Mouse (Mus musculus) hindbrain, postnatal 0 days (tissue): ENCODE data around the gene Hoxa3. TPM values are rescaled to one million over a fixed set of nuclear protein-coding genes. Genes with fewer than 3 reads are reported as not detected.
A peak's percentile ranks its signal among the peaks of the same experiment; 100 is the strongest.

Experiments used
- ATAC-seq: fragments of 200-750 bp; cut with Nextera tagmentation; 2 replicates; pipeline ENCODE4 v1.8.0; 2017; ENCODE audit warnings: mild to moderate bottlenecking, moderate TSS enrichment, moderate library complexity
- DNase-seq: peaks from one replicate; pipeline ENCODE4 v3.0.0-alpha.2; 2015; ENCODE audit warnings: low spot score
- H3K27ac ChIP-seq: fragments of 300-500 bp; sonication (generic); 2 replicates; pipeline ENCODE4 v1.5.1; 2014; ENCODE audit warnings: mild to moderate bottlenecking
- H3K27me3 ChIP-seq: fragments of 300-500 bp; sonication (generic); 2 replicates; pipeline ENCODE4 v1.6.1; 2014; ENCODE audit warnings: low read length, mixed read lengths; ENCODE audit not compliant: insufficient read depth
- H3K36me3 ChIP-seq: fragments of 300-500 bp; sonication (generic); 2 replicates; pipeline ENCODE4 v1.6.1; 2014; ENCODE audit warnings: low read length, mixed read lengths; ENCODE audit not compliant: insufficient read depth
- H3K4me1 ChIP-seq: fragments of 300-500 bp; sonication (generic); 2 replicates; pipeline ENCODE4 v1.6.1; 2014; ENCODE audit warnings: antibody characterized with exemption, low read length, mixed read lengths; ENCODE audit not compliant: insufficient read depth
- H3K4me2 ChIP-seq: fragments of 300-500 bp; sonication (generic); 2 replicates; pipeline ENCODE4 v1.6.1; 2014; ENCODE audit warnings: low read depth, mild to moderate bottlenecking, low read length, moderate library complexity, mixed read lengths
- H3K4me3 ChIP-seq: fragments of 300-500 bp; sonication (generic); 2 replicates; pipeline ENCODE4 v1.5.1; 2014; ENCODE audit warnings: low read length
- H3K9ac ChIP-seq: fragments of 300-500 bp; sonication (generic); replicated peaks from 2 replicates; pipeline ENCODE4 v1.6.1; 2014; ENCODE audit warnings: mild to moderate bottlenecking, low read length, moderate library complexity, mixed read lengths
- H3K9me3 ChIP-seq: fragments of 300-500 bp; sonication (generic); 2 replicates; pipeline ENCODE4 v1.6.1; 2016; ENCODE audit warnings: low read length, mixed read lengths
- CTCF ChIP-seq: IDR thresholded peaks from 2 replicates; pipeline ENCODE4 v1.5.1; 2016; ENCODE audit warnings: antibody characterized with exemption, control low read depth, low read depth
- WGBS: fragments of 180-500 bp; shearing (Covaris S2); extraction: QIAGEN DNeasy Blood & Tissue Kit; methylation state at CpG from one replicate; pipeline ENCODE4 v1.1.7; 2014; 5-methylcytosine and 5-hydroxymethylcytosine counted together
- polyA plus RNA-seq: library from polyadenylated mRNA; unstranded; fragments of >200 nt; fragmentation: Nextera tagmentation; extraction: Ambion mirVana; gene quantifications from 2 replicates; pipeline ENCODE4 v1.2.1, GENCODE M21; 2015
- total RNA-seq: library from RNA; depleted of rRNA; stranded (reverse); fragments of >200 nt; gene quantifications from 2 replicates; pipeline ENCODE4 v1.2.3, GENCODE M21; 2014

The Hoxa3 gene
- total and polyA plus RNA-seq, 2 experiments from 2014 or later: 7.9 to 9.8 TPM

DNA sequence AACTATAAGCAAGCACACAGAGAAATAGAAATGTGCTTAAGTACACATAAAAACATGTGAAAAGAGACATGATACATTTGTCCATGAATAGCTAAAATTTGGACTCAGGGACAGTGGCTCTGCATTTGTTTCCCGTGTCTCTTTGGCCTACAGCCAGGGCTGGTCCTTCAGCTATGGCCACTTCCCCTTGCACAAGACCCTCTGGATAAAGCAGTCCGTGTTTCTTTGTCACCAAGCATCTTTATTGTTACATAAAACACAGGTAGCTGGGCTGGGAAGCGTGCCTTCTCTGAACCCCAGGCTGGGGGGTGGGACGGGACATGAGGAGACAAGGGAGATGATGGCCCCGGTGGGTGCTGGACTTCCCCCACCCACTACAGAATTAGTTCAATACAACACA lies 1.1 kb upstream of the Hoxa3 start:
- Histone ChIP-seq H3K4me3 (no peak overlapping the region), H3K27ac (no peak overlapping the region), H3K4me2 (no peak overlapping the region), H3K9me3 (no peaks in the 10 kb centered on the region), H3K4me1 (no peaks in the 10 kb centered on the region), H3K9ac (no peak overlapping the region), H3K27me3 (peaks cover 98% of the 10 kb centered on the region), H3K36me3 (no peaks in the 10 kb centered on the region)
- TF ChIP-seq CTCF: no peak
- DNase-seq: no peak
- ATAC-seq: no peak
- WGBS: 11% methylated on average over 5 of the region's 5 CpGs

DNA sequence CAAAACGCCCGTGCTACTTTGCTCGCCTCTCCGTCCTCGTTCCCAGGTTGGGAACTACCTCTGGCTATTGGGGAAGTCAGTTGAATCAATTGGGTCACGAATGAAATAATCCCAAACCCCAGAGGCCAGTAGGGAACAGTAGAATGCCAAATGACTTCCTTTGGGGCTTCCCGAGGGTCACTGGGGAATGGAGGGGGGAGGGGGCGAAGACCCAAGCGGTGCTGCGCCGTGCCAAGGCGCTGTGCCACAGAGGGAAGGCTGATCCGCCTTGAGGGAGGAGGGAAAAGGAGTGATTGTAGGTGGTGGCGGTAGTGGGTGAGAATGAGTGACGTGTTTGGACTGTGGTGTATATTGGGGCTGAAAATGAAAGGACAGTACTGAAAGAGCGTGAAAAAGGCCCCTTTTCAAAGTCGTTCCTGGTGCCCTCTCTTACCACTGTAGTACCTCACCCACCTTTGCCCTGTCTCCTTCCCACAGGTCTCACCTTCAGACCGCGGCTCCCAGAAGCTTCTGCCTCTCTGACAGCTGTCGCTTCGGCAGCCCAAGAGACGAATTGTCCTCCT lies 499 bp downstream of the Hoxa3 start:
- peaks cover 96% of the 10 kb centered on the region for H3K27me3 ChIP-seq
- no peaks in the 10 kb centered on the region for H3K9me3 ChIP-seq
- peak overlapping the region; percentile 11; the same call in 1 of the 2 replicates for H3K4me3 ChIP-seq
- no peak overlapping the region for H3K27ac ChIP-seq
- ATAC-seq (no peak), DNase-seq (no peak)
- no peak overlapping the region for H3K9ac ChIP-seq
- H3K36me3 ChIP-seq: no peaks in the 10 kb centered on the region
- 6% methylated on average over 22 of the region's 22 CpGs for WGBS
- no peaks in the 10 kb centered on the region for H3K4me1 ChIP-seq
- no peak for TF ChIP-seq CTCF
- no peak overlapping the region for H3K4me2 ChIP-seq

GRCm38 (mm10) chr6:52211961-52212360 lies 1.2 kb downstream of the Hoxa3 start:
- TF ChIP-seq CTCF: no peak
- Histone ChIP-seq H3K36me3 (no peaks in the 10 kb centered on the region), H3K27ac (no peak overlapping the region), H3K4me1 (no peaks in the 10 kb centered on the region), H3K9ac (no peak overlapping the region), H3K9me3 (no peaks in the 10 kb centered on the region), H3K27me3 (peaks cover 96% of the 10 kb centered on the region), H3K4me2 (peak overlapping the region; percentile 25; the same call in 1 of the 2 replicates), H3K4me3 (no peak overlapping the region)
- ATAC-seq: no peak
- DNase-seq: no peak
- WGBS: 6% methylated on average over 13 of the region's 13 CpGs

DNA sequence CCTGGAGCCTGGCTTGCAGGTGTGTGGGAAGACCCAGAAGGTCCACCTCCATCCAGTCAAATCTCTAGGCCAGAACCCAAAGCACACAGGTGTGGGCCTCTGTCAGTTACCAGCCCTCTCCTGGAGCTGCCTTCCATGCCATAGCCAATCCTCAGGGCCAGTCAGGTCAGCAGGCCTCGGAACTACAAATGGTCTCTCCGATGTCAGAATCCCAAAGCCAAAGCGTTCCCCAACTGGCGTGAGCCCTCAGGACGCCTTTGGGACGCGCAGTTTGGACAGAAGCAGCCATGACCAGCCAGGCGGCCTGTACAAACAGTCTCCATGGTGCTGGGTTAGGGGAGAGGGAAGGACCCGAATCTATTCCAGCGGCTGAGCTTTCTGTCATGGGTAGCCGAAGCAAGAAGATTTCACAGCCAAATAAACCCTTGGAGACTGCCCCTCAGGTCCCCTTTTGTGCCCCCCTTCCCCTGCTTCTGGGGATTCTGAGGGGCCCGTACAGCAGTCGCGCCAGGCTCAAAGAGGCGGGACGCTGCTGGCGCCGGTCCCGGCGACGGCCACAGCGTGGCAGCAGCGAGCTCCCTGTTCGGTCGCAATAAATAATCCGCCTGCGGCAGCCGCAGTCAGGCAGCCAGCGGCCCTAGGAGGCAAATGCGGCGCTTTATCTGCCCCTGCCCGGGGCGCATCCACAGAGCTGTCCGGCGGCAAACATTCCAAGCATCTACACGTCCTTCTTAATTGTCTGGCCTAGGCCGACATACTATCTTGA lies 1.8 kb downstream of the Hoxa3 start:
- Histone ChIP-seq H3K4me3 (peak overlapping the region; percentile 6; the same call in 1 of the 2 replicates), H3K27me3 (peaks cover 95% of the 10 kb centered on the region), H3K9ac (no peak overlapping the region), H3K27ac (no peak overlapping the region), H3K9me3 (no peaks in the 10 kb centered on the region), H3K36me3 (no peaks in the 10 kb centered on the region), H3K4me2 (peak overlapping the region; percentile 25; the same call in 1 of the 2 replicates), H3K4me1 (no peaks in the 10 kb centered on the region)
- peak; percentile 77 for TF ChIP-seq CTCF
- peak; percentile 50 for ATAC-seq
- WGBS: 1% methylated on average over 37 of the region's 37 CpGs
- peak; percentile 90 for DNase-seq

DNA sequence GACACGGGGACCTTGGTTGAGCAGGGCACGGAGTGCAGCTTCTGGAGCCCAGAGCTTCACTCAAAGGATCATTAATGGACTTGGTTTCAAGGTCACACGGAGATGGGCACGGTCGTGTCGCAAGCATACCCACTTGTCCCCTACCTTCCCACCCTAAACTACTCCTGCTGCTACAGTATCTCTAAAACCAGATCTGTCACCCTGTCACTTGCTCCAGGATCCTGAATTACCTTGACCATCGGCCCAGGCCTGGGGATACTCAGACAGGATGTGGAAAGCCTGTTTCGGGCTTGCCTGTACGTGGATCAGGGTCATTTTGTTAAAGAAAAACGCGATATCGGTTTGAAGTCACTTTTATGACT lies 3.5 kb downstream of the Hoxa3 start:
- WGBS: 12% methylated on average over 12 of the region's 12 CpGs
- ATAC-seq (no peak), DNase-seq (no peak)
- Histone ChIP-seq H3K4me1 (no peaks in the 10 kb centered on the region), H3K4me3 (peak overlapping the region; percentile 2; the same call in 1 of the 2 replicates), H3K9ac (no peak overlapping the region), H3K27ac (no peak overlapping the region), H3K36me3 (no peaks in the 10 kb centered on the region), H3K9me3 (no peaks in the 10 kb centered on the region), H3K27me3 (peaks cover 86% of the 10 kb centered on the region), H3K4me2 (no peak overlapping the region)
- TF ChIP-seq CTCF: no peak

- no peak for TF ChIP-seq CTCF
- Histone ChIP-seq H3K4me1 (no peaks in the 10 kb centered on the region), H3K9me3 (no peaks in the 10 kb centered on the region), H3K4me2 (peak overlapping the region; percentile 40), H3K4me3 (peak overlapping the region; percentile 18), H3K27ac (no peak overlapping the region), H3K27me3 (peaks cover 86% of the 10 kb centered on the region), H3K9ac (no peak overlapping the region), H3K36me3 (no peaks in the 10 kb centered on the region)
- ATAC-seq (no peak), DNase-seq (no peak)
- 9% methylated on average over 18 of the region's 18 CpGs for WGBS
Measured at GRCm38 (mm10) chr6:52208868-52209684, 4.1 kb downstream of the Hoxa3 start.
